Mouse (Mus musculus): ENCODE data around the gene Cdhr2.

Cdhr2 gene

GRCm38 (mm10) chr13:54701243-54701642 lies at the start of gene Cdhr2:
Gene Cdhr2, plus strand, starts transcription at chr13:54701461.
- DNase-seq (ENCODE audit: low read depth, low spot score): no peak
- Histone ChIP-seq H3K36me3 (ENCODE audit: control insufficient read depth, insufficient read depth, low read length, poor library complexity, severe bottlenecking) (no peaks in the 10 kb centered on the region), H3K27me3 (ENCODE audit: control insufficient read depth, insufficient read depth, low read length, poor library complexity, severe bottlenecking) (no peaks in the 10 kb centered on the region)

- no peaks in the 10 kb centered on the region for H3K27me3 ChIP-seq (ENCODE audit: control insufficient read depth, insufficient read depth, low read length, poor library complexity, severe bottlenecking)
- DNase-seq (ENCODE audit: low read depth, low spot score): no peak
- peaks cover 10% of the 10 kb centered on the region; the same call in 1 of the 2 replicates for H3K36me3 ChIP-seq (ENCODE audit: control insufficient read depth, insufficient read depth, low read length, poor library complexity, severe bottlenecking)
Observed at GRCm38 (mm10) chr13:54660877-54661276, 40.4 kb upstream of the Cdhr2 start.

GRCm38 (mm10) chr13:54661358-54661757 lies 39.9 kb upstream of the Cdhr2 start:
- H3K36me3 ChIP-seq (ENCODE audit: control insufficient read depth, insufficient read depth, low read length, poor library complexity, severe bottlenecking): peaks cover 10% of the 10 kb centered on the region; the same call in 1 of the 2 replicates
- no peaks in the 10 kb centered on the region for H3K27me3 ChIP-seq (ENCODE audit: control insufficient read depth, insufficient read depth, low read length, poor library complexity, severe bottlenecking)
- DNase-seq (ENCODE audit: low read depth, low spot score): no peak

GRCm38 (mm10) chr13:54663999-54664398 lies 37.3 kb upstream of the Cdhr2 start:
- Histone ChIP-seq H3K27me3 (ENCODE audit: control insufficient read depth, insufficient read depth, low read length, poor library complexity, severe bottlenecking) (no peaks in the 10 kb centered on the region), H3K36me3 (ENCODE audit: control insufficient read depth, insufficient read depth, low read length, poor library complexity, severe bottlenecking) (peaks cover 7% of the 10 kb centered on the region; the same call in 1 of the 2 replicates)
- no peak for DNase-seq (ENCODE audit: low read depth, low spot score)

GRCm38 (mm10) chr13:54664509-54664908 lies 36.8 kb upstream of the Cdhr2 start:
- peaks cover 7% of the 10 kb centered on the region; the same call in 1 of the 2 replicates for H3K36me3 ChIP-seq (ENCODE audit: control insufficient read depth, insufficient read depth, low read length, poor library complexity, severe bottlenecking)
- no peaks in the 10 kb centered on the region for H3K27me3 ChIP-seq (ENCODE audit: control insufficient read depth, insufficient read depth, low read length, poor library complexity, severe bottlenecking)
- DNase-seq (ENCODE audit: low read depth, low spot score): no peak

- DNase-seq (ENCODE audit: low read depth, low spot score): no peak
- peaks cover 7% of the 10 kb centered on the region; the same call in 1 of the 2 replicates for H3K36me3 ChIP-seq (ENCODE audit: control insufficient read depth, insufficient read depth, low read length, poor library complexity, severe bottlenecking)
Observed at GRCm38 (mm10) chr13:54665062-54665461, 36.2 kb upstream of the Cdhr2 start.

GRCm38 (mm10) chr13:54670491-54670890 lies 30.8 kb upstream of the Cdhr2 start:
- Histone ChIP-seq H3K36me3 (ENCODE audit: control insufficient read depth, insufficient read depth, low read length, poor library complexity, severe bottlenecking) (no peaks in the 10 kb centered on the region), H3K27me3 (ENCODE audit: control insufficient read depth, insufficient read depth, low read length, poor library complexity, severe bottlenecking) (no peaks in the 10 kb centered on the region)
- no peak for DNase-seq (ENCODE audit: low read depth, low spot score)

More at GRCm38 (mm10) chr13:54665062-54665461, 36.2 kb upstream of the Cdhr2 start:
- H3K27me3 ChIP-seq (ENCODE audit: control insufficient read depth, insufficient read depth, low read length, poor library complexity, severe bottlenecking): no peaks in the 10 kb centered on the region

- peaks cover 10% of the 10 kb centered on the region for H3K36me3 ChIP-seq (ENCODE audit: control insufficient read depth, insufficient read depth, low read length, poor library complexity, severe bottlenecking)
- DNase-seq (ENCODE audit: low read depth, low spot score): no peak
- H3K27me3 ChIP-seq (ENCODE audit: control insufficient read depth, insufficient read depth, low read length, poor library complexity, severe bottlenecking): no peaks in the 10 kb centered on the region
Observed at GRCm38 (mm10) chr13:54675895-54676590, 25.2 kb upstream of the Cdhr2 start.

GRCm38 (mm10) chr13:54678263-54678662 lies 23.0 kb upstream of the Cdhr2 start:
- no peak for DNase-seq (ENCODE audit: low read depth, low spot score)
- no peaks in the 10 kb centered on the region for H3K27me3 ChIP-seq (ENCODE audit: control insufficient read depth, insufficient read depth, low read length, poor library complexity, severe bottlenecking)
- peaks cover 28% of the 10 kb centered on the region for H3K36me3 ChIP-seq (ENCODE audit: control insufficient read depth, insufficient read depth, low read length, poor library complexity, severe bottlenecking)

GRCm38 (mm10) chr13:54680184-54680853 lies 20.9 kb upstream of the Cdhr2 start:
- Histone ChIP-seq H3K27me3 (ENCODE audit: control insufficient read depth, insufficient read depth, low read length, poor library complexity, severe bottlenecking) (no peaks in the 10 kb centered on the region), H3K36me3 (ENCODE audit: control insufficient read depth, insufficient read depth, low read length, poor library complexity, severe bottlenecking) (peaks cover 33% of the 10 kb centered on the region)
- DNase-seq (ENCODE audit: low read depth, low spot score): no peak

- no peak for DNase-seq (ENCODE audit: low read depth, low spot score)
- peaks cover 33% of the 10 kb centered on the region for H3K36me3 ChIP-seq (ENCODE audit: control insufficient read depth, insufficient read depth, low read length, poor library complexity, severe bottlenecking)
- H3K27me3 ChIP-seq (ENCODE audit: control insufficient read depth, insufficient read depth, low read length, poor library complexity, severe bottlenecking): no peaks in the 10 kb centered on the region
Observed at GRCm38 (mm10) chr13:54681291-54681690, 20.0 kb upstream of the Cdhr2 start.

- Histone ChIP-seq H3K27me3 (ENCODE audit: control insufficient read depth, insufficient read depth, low read length, poor library complexity, severe bottlenecking) (no peaks in the 10 kb centered on the region), H3K36me3 (ENCODE audit: control insufficient read depth, insufficient read depth, low read length, poor library complexity, severe bottlenecking) (peaks cover 33% of the 10 kb centered on the region)
- no peak for DNase-seq (ENCODE audit: low read depth, low spot score)
Observed at GRCm38 (mm10) chr13:54683301-54683700, 18.0 kb upstream of the Cdhr2 start.

GRCm38 (mm10) chr13:54684140-54684896 lies 16.9 kb upstream of the Cdhr2 start:
- DNase-seq (ENCODE audit: low read depth, low spot score): no peak
- Histone ChIP-seq H3K27me3 (ENCODE audit: control insufficient read depth, insufficient read depth, low read length, poor library complexity, severe bottlenecking) (no peaks in the 10 kb centered on the region), H3K36me3 (ENCODE audit: control insufficient read depth, insufficient read depth, low read length, poor library complexity, severe bottlenecking) (peaks cover 31% of the 10 kb centered on the region)

GRCm38 (mm10) chr13:54685174-54685573 lies 16.1 kb upstream of the Cdhr2 start:
- DNase-seq (ENCODE audit: low read depth, low spot score): peak; percentile 33
- Histone ChIP-seq H3K27me3 (ENCODE audit: control insufficient read depth, insufficient read depth, low read length, poor library complexity, severe bottlenecking) (no peaks in the 10 kb centered on the region), H3K36me3 (ENCODE audit: control insufficient read depth, insufficient read depth, low read length, poor library complexity, severe bottlenecking) (peaks cover 28% of the 10 kb centered on the region)

All from splenic B cell, adult 2 months (primary cell).